Mouse (Mus musculus) heart, embryonic 16.5 days (tissue): ENCODE data around the gene Pcnt. TPM values are rescaled to one million over a fixed set of nuclear protein-coding genes. Genes with fewer than 3 reads are reported as not detected.
A peak's percentile ranks its signal among the peaks of the same experiment; 100 is the strongest.

Experiments used
- ATAC-seq: fragments of 200-750 bp; cut with Nextera tagmentation; replicated peaks from 2 replicates; pipeline ENCODE4 v1.8.0; 2017; ENCODE audit warnings: moderate number of reproducible peaks; ENCODE audit not compliant: insufficient read depth, low FRiP score; ENCODE audit errors: extremely low read depth
- H3K27ac ChIP-seq: fragments of 300-500 bp; sonication (generic); 2 replicates; pipeline ENCODE4 v1.5.1; 2014; ENCODE audit warnings: mild to moderate bottlenecking, low read length, control low read depth, moderate library complexity
- H3K27me3 ChIP-seq: fragments of 300-500 bp; sonication (generic); 2 replicates; pipeline ENCODE4 v1.6.1; 2014; ENCODE audit warnings: low read length, mixed read lengths; ENCODE audit not compliant: control insufficient read depth, insufficient read depth
- H3K36me3 ChIP-seq: fragments of 300-500 bp; sonication (generic); 2 replicates; pipeline ENCODE4 v1.6.1; 2014; ENCODE audit not compliant: control insufficient read depth, insufficient read depth
- H3K4me1 ChIP-seq: fragments of 300-500 bp; sonication (generic); 2 replicates; pipeline ENCODE4 v1.6.1; 2014; ENCODE audit warnings: low read length, mixed read lengths; ENCODE audit not compliant: control insufficient read depth, insufficient read depth
- H3K4me2 ChIP-seq: fragments of 300-500 bp; sonication (generic); 2 replicates; pipeline ENCODE4 v1.6.1; 2014; ENCODE audit warnings: low read depth, mild to moderate bottlenecking, control low read depth, low read length
- H3K4me3 ChIP-seq: fragments of 300-500 bp; sonication (generic); 2 replicates; pipeline ENCODE4 v1.5.1; 2014; ENCODE audit warnings: mild to moderate bottlenecking, control low read depth, low read length
- H3K9ac ChIP-seq: fragments of 300-500 bp; sonication (generic); 2 replicates; pipeline ENCODE4 v1.6.1; 2014; ENCODE audit warnings: low read length, control low read depth
- H3K9me3 ChIP-seq: fragments of 300-500 bp; sonication (generic); replicated peaks from 2 replicates; pipeline ENCODE4 v1.6.1; 2016; ENCODE audit warnings: low read length; ENCODE audit not compliant: control insufficient read depth
- WGBS: fragments of 180-500 bp; shearing (Covaris S2); extraction: QIAGEN DNeasy Blood & Tissue Kit; methylation state at CpG from one replicate; pipeline ENCODE4 v1.1.7; 2014; 5-methylcytosine and 5-hydroxymethylcytosine counted together
- polyA plus RNA-seq: library from polyadenylated mRNA; unstranded; fragments of >200 nt; fragmentation: Nextera tagmentation; extraction: Ambion mirVana; gene quantifications from 2 replicates; pipeline ENCODE4 v1.2.1, GENCODE M21; 2015

The Pcnt gene
- polyA plus RNA-seq: 12.6 and 12.9 TPM in 2 replicates

- H3K4me2 ChIP-seq: peak within 1 kb of the TSS; percentile 92
- H3K4me1 ChIP-seq: peaks cover 13% of the 10 kb centered on the region
- H3K9ac ChIP-seq: peak within 1 kb of the TSS; percentile 93
- no peaks in the 10 kb centered on the region for H3K9me3 ChIP-seq
- H3K27ac ChIP-seq: peak within 1 kb of the TSS; percentile 99
- H3K4me3 ChIP-seq: peak within 1 kb of the TSS; percentile 94
- ATAC-seq: peak; percentile 99
- peaks cover 19% of the 10 kb centered on the region for H3K36me3 ChIP-seq
- WGBS: under 1% methylated on average over 78 of the region's 78 CpGs
- H3K27me3 ChIP-seq: no peaks in the 10 kb centered on the region
These were observed at the start of gene Pcnt for GRCm38 (mm10) chr10:76442178-76443088. TSS of gene Pcnt (minus strand) at chr10:76442786.

GRCm38 (mm10) chr10:76489205-76489604 is 46.6 kb upstream of the Pcnt start:
- Histone ChIP-seq H3K36me3 (peaks cover 70% of the 10 kb centered on the region), H3K27ac (no peak overlapping the region), H3K4me1 (no peaks in the 10 kb centered on the region), H3K4me3 (no peak overlapping the region), H3K4me2 (no peak overlapping the region), H3K9me3 (no peaks in the 10 kb centered on the region), H3K27me3 (no peaks in the 10 kb centered on the region), H3K9ac (no peak overlapping the region)
- no peak for ATAC-seq
- 89% methylated on average over 15 of the region's 15 CpGs for WGBS

DNA sequence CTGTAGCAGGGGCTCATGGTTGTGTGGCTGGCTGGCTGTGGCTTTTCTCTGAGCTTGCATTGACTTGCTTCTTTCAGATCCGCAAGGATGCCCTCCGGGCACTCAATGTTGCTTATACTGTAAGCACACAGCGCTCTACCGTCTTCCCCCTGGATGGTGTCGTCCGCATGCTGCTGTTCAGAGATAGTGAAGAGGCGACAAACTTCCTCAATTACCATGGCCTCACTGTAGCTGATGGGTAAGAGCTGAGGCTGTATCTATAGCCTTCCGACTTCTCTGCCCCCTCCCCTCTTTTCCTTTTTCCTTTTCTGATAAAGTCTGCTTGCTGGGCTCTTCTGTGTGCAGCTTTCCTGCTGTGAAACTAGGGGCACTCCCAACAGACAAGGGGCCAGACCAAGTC is 45.7 kb upstream of the Pcnt start:
- no peaks in the 10 kb centered on the region for H3K27me3 ChIP-seq
- peaks cover 68% of the 10 kb centered on the region for H3K36me3 ChIP-seq
- no peak overlapping the region for H3K9ac ChIP-seq
- ATAC-seq: no peak
- no peaks in the 10 kb centered on the region for H3K4me1 ChIP-seq
- no peak overlapping the region for H3K4me3 ChIP-seq
- WGBS: 78% methylated on average over 8 of the region's 8 CpGs
- H3K4me2 ChIP-seq: no peak overlapping the region
- no peak overlapping the region for H3K27ac ChIP-seq
- H3K9me3 ChIP-seq: no peaks in the 10 kb centered on the region

- no peaks in the 10 kb centered on the region for H3K27me3 ChIP-seq
- no peak for ATAC-seq
- WGBS: 90% methylated on average over 2 of the region's 2 CpGs
- H3K4me2 ChIP-seq: no peak overlapping the region
- H3K27ac ChIP-seq: no peak overlapping the region
- H3K9me3 ChIP-seq: no peaks in the 10 kb centered on the region
- H3K4me3 ChIP-seq: no peak overlapping the region
- no peak overlapping the region for H3K9ac ChIP-seq
- H3K36me3 ChIP-seq: peaks cover 65% of the 10 kb centered on the region
- no peaks in the 10 kb centered on the region for H3K4me1 ChIP-seq
These were observed 43.7 kb upstream of the Pcnt start for GRCm38 (mm10) chr10:76486302-76486701.

DNA sequence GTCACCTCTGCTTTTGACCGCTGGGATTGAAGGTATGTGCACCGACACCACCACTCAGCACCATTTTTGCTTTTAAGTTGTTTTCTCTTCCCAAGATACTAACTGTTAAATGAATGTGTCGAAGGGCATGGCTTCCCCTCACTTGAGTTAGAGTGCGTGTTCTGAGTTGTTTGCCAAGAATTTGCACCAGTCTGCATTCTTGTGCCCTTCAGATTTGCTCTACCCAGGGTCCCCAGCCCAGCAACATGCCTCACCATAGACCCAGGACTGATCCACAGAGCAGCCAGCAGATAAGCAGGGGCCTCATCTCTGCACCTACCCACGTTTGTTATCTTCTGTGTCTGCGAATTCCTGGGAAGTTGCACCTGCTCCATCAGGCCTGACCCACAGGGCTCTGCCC is 38.9 kb upstream of the Pcnt start:
- ATAC-seq: peak; percentile 79
- Histone ChIP-seq H3K4me1 (no peaks in the 10 kb centered on the region), H3K27ac (peak overlapping the region; percentile 67), H3K27me3 (no peaks in the 10 kb centered on the region), H3K4me2 (no peak overlapping the region), H3K9me3 (no peaks in the 10 kb centered on the region), H3K4me3 (no peak overlapping the region), H3K9ac (no peak overlapping the region), H3K36me3 (peaks cover 69% of the 10 kb centered on the region)
- WGBS: 49% methylated on average over 6 of the region's 6 CpGs

DNA sequence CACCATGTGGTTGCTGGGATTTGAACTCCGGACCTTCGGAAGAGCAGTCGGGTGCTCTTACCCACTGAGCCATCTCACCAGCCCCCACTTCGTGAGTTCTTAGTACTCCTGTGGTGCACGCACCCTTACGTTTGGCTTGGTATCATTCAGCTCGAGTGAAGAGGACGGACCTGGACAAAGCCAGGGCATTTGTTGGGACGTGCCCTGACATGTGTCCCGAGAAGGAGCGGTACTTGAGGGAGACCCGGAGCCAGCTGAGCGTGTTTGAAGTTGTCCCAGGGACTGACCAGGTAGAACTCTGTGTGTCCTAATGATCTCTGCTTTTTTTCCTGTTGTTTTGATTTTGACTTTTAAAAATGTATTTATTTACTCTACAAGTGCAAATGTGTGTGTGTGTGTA is 38.3 kb upstream of the Pcnt start:
- Histone ChIP-seq H3K4me1 (no peaks in the 10 kb centered on the region), H3K4me2 (no peak overlapping the region), H3K36me3 (peaks cover 65% of the 10 kb centered on the region), H3K9me3 (no peaks in the 10 kb centered on the region), H3K27ac (peak overlapping the region; percentile 67), H3K4me3 (no peak overlapping the region), H3K9ac (no peak overlapping the region), H3K27me3 (no peaks in the 10 kb centered on the region)
- ATAC-seq: no peak
- WGBS: 86% methylated on average over 13 of the region's 13 CpGs

GRCm38 (mm10) chr10:76473759-76474158 is 31.2 kb upstream of the Pcnt start:
- Histone ChIP-seq H3K4me2 (no peak overlapping the region), H3K36me3 (peaks cover 46% of the 10 kb centered on the region), H3K27ac (no peak overlapping the region), H3K9ac (no peak overlapping the region), H3K27me3 (no peaks in the 10 kb centered on the region), H3K9me3 (no peaks in the 10 kb centered on the region), H3K4me1 (peaks cover 9% of the 10 kb centered on the region), H3K4me3 (no peak overlapping the region)
- no peak for ATAC-seq
- 91% methylated on average over 5 of the region's 5 CpGs for WGBS

GRCm38 (mm10) chr10:76468203-76469162 is 25.9 kb upstream of the Pcnt start, which contains the start of the genes Mcm3ap and Ybey:
TSS of gene Mcm3ap (plus strand) at chr10:76468927.
TSS of gene Ybey (minus strand) at chr10:76469114.
- Histone ChIP-seq H3K9me3 (no peaks in the 10 kb centered on the region), H3K4me3 (peak within 1 kb of the TSS; percentile 92), H3K27me3 (no peaks in the 10 kb centered on the region), H3K4me1 (peaks cover 9% of the 10 kb centered on the region), H3K36me3 (peaks cover 22% of the 10 kb centered on the region), H3K27ac (peak within 1 kb of the TSS; percentile 90), H3K4me2 (peak within 1 kb of the TSS; percentile 79), H3K9ac (peak within 1 kb of the TSS; percentile 97)
- peak; percentile 93 for ATAC-seq
- WGBS: 1% methylated on average over 55 of the region's 55 CpGs
